Mouse (Mus musculus) spleen, postnatal 0 days (tissue): ENCODE results near the gene Thsd1. TPM values are rescaled to one million over a fixed set of nuclear protein-coding genes. Genes with fewer than 3 reads are reported as not detected.

Experiments used
- polyA plus RNA-seq: library from polyadenylated mRNA; unstranded; fragments of >200 nt; fragmentation: Nextera tagmentation; extraction: Ambion mirVana; gene quantifications from 2 replicates; pipeline ENCODE4 v1.2.1, GENCODE M21; 2015

Thsd1 gene
- polyA plus RNA-seq = 3.8 and 4.6 TPM in 2 replicates

GRCm38 (mm10) chr8:22227061-22227877 lies at the start of gene Thsd1:
Gene Thsd1, plus strand, starts transcription at chr8:22227313.

GRCm38 (mm10) chr8:22185431-22186397 lies 41.4 kb upstream of the Thsd1 start, which contains the start of gene Ckap2:
Gene Ckap2, minus strand, starts transcription at chr8:22185819.

GRCm38 (mm10) chr8:22192660-22193431 lies 34.3 kb upstream of the Thsd1 start, which contains the start of gene Vps36:
Gene Vps36, plus strand, starts transcription at chr8:22192809.

GRCm38 (mm10) chr8:22282999-22283491 lies 55.9 kb downstream of the Thsd1 start, which contains the start of gene Tpte:
Gene Tpte, plus strand, starts transcription at chr8:22283441.

Other genes with a start within 250 kb of the Thsd1 start
- 10.5 TPM in 2 replicates for gene Atp7b, start 167.0 kb upstream of the Thsd1 start, polyA plus RNA-seq
- gene Alg11, start 166.6 kb upstream of the Thsd1 start, polyA plus RNA-seq = 7.8 and 8.0 TPM in 2 replicates
- 0.13 and 0.25 TPM in 2 replicates for gene Nek5, start 102.3 kb upstream of the Thsd1 start, polyA plus RNA-seq
- gene Nek3, start 60.9 kb upstream of the Thsd1 start, polyA plus RNA-seq = 2.3 and 2.8 TPM in 2 replicates
- gene Ckap2, start 41.5 kb upstream of the Thsd1 start, polyA plus RNA-seq = 32.9 and 33.9 TPM in 2 replicates
- gene Vps36, start 34.5 kb upstream of the Thsd1 start, polyA plus RNA-seq = 16.0 and 17.5 TPM in 2 replicates
- not detected in 2 replicates for gene Tpte, start 56.1 kb downstream of the Thsd1 start, polyA plus RNA-seq
- gene Slc25a15, start 171.3 kb downstream of the Thsd1 start, polyA plus RNA-seq = 5.2 and 6.2 TPM in 2 replicates
- gene Mrps31, start 184.0 kb downstream of the Thsd1 start, polyA plus RNA-seq = 22.9 and 23.6 TPM in 2 replicates